Mouse (Mus musculus) stomach, embryonic 14.5 days (tissue): Measurements from ENCODE around the gene Epha6. TPM values are rescaled to one million over a fixed set of nuclear protein-coding genes. Genes with fewer than 3 reads are reported as not detected.
A peak's percentile ranks its signal among the peaks of the same experiment; 100 is the strongest.

Experiments
- ATAC-seq: fragments of 200-750 bp; cut with Nextera tagmentation; 2 replicates; pipeline ENCODE4 v1.8.0; 2017; ENCODE audit warnings: low read depth, moderate TSS enrichment; ENCODE audit not compliant: insufficient number of reproducible peaks, insufficient read depth, low FRiP score
- H3K27ac ChIP-seq: fragments of 300-500 bp; sonication (generic); 2 replicates; pipeline ENCODE4 v1.5.1; 2014; ENCODE audit warnings: mild to moderate bottlenecking, low read length, moderate library complexity, mixed read lengths
- H3K27me3 ChIP-seq: fragments of 300-500 bp; sonication (generic); 2 replicates; pipeline ENCODE4 v1.6.1; 2014; ENCODE audit warnings: low read length, control low read depth, mixed read lengths; ENCODE audit not compliant: control insufficient read depth, insufficient read depth
- H3K36me3 ChIP-seq: fragments of 300-500 bp; sonication (generic); 2 replicates; pipeline ENCODE4 v1.6.1; 2014; ENCODE audit warnings: mild to moderate bottlenecking, control low read depth, low read length, moderate library complexity, mixed read lengths; ENCODE audit not compliant: control insufficient read depth, insufficient read depth
- H3K4me1 ChIP-seq: fragments of 300-500 bp; sonication (generic); 2 replicates; pipeline ENCODE4 v1.6.1; 2014; ENCODE audit warnings: low read length, control low read depth, mixed read lengths; ENCODE audit not compliant: control insufficient read depth, insufficient read depth
- H3K4me2 ChIP-seq: fragments of 300-500 bp; sonication (generic); replicated peaks from 2 replicates; pipeline ENCODE4 v1.6.1; 2014; ENCODE audit warnings: low read depth, low read length, control low read depth
- H3K4me3 ChIP-seq: fragments of 300-500 bp; sonication (generic); 2 replicates; pipeline ENCODE4 v1.5.1; 2014; ENCODE audit warnings: low read depth, low read length, control low read depth
- H3K9ac ChIP-seq: fragments of 300-500 bp; sonication (generic); replicated peaks from 2 replicates; pipeline ENCODE4 v1.6.1; 2014; ENCODE audit warnings: low read depth, mild to moderate bottlenecking, control low read depth, low read length, moderate library complexity, mixed read lengths
- H3K9me3 ChIP-seq: fragments of 300-500 bp; sonication (generic); 2 replicates; pipeline ENCODE4 v1.6.1; 2016; ENCODE audit warnings: low read depth, low read length, control low read depth; ENCODE audit not compliant: control insufficient read depth
- WGBS: fragments of 180-500 bp; shearing (Covaris S2); extraction: QIAGEN DNeasy Blood & Tissue Kit; methylation state at CpG from one replicate; pipeline ENCODE4 v1.1.7; 2014; 5-methylcytosine and 5-hydroxymethylcytosine counted together
- polyA plus RNA-seq: library from polyadenylated mRNA; unstranded; fragments of >200 nt; fragmentation: Nextera tagmentation; extraction: Ambion mirVana; gene quantifications from 2 replicates; pipeline ENCODE4 v1.2.1, GENCODE M21; 2014

Gene Epha6
- 0.49 and 0.59 TPM in 2 replicates for polyA plus RNA-seq

- ATAC-seq = peak; percentile 75; the same call in 1 of the 2 replicates
- Histone ChIP-seq H3K4me1 (no peaks in the 10 kb centered on the region), H3K4me2 (peak within 1 kb of the TSS; percentile 74), H3K4me3 (peak within 1 kb of the TSS; percentile 38), H3K27ac (no peak within 1 kb of the TSS), H3K36me3 (no peaks in the 10 kb centered on the region), H3K27me3 (peaks cover 7% of the 10 kb centered on the region; the same call in 1 of the 2 replicates), H3K9me3 (no peaks in the 10 kb centered on the region), H3K9ac (no peak within 1 kb of the TSS)
- 1% methylated on average over 44 of the region's 45 CpGs for WGBS
Measured at GRCm38 (mm10) chr16:60605061-60605831, at the start of gene Epha6. TSS of gene Epha6 (minus strand) at chr16:60605531.

- H3K9ac ChIP-seq = no peak overlapping the region
- H3K27ac ChIP-seq = no peak overlapping the region
- H3K36me3 ChIP-seq = no peaks in the 10 kb centered on the region
- no peak overlapping the region for H3K4me2 ChIP-seq
- H3K4me3 ChIP-seq = no peak overlapping the region
- H3K27me3 ChIP-seq = no peaks in the 10 kb centered on the region
- H3K9me3 ChIP-seq = no peaks in the 10 kb centered on the region
- no peak for ATAC-seq
- no peaks in the 10 kb centered on the region for H3K4me1 ChIP-seq
Measured at GRCm38 (mm10) chr16:60651716-60652115, 46.4 kb upstream of the Epha6 start.

GRCm38 (mm10) chr16:60628091-60628490 is 22.8 kb upstream of the Epha6 start:
- no peak overlapping the region for H3K4me2 ChIP-seq
- no peaks in the 10 kb centered on the region for H3K27me3 ChIP-seq
- no peaks in the 10 kb centered on the region for H3K36me3 ChIP-seq
- H3K27ac ChIP-seq = no peak overlapping the region
- no peaks in the 10 kb centered on the region for H3K9me3 ChIP-seq
- no peaks in the 10 kb centered on the region for H3K4me1 ChIP-seq
- no peak for ATAC-seq
- H3K4me3 ChIP-seq = no peak overlapping the region
- H3K9ac ChIP-seq = no peak overlapping the region

- H3K27me3 ChIP-seq = peaks cover 7% of the 10 kb centered on the region; the same call in 1 of the 2 replicates
- no peaks in the 10 kb centered on the region for H3K9me3 ChIP-seq
- ATAC-seq = peak; percentile 86
- no peak overlapping the region for H3K9ac ChIP-seq
- no peak overlapping the region for H3K27ac ChIP-seq
- no peaks in the 10 kb centered on the region for H3K4me1 ChIP-seq
- under 1% methylated on average over 38 of the region's 38 CpGs for WGBS
- no peaks in the 10 kb centered on the region for H3K36me3 ChIP-seq
- H3K4me3 ChIP-seq = peak overlapping the region; percentile 38
- peak overlapping the region; percentile 74 for H3K4me2 ChIP-seq
Measured at GRCm38 (mm10) chr16:60605832-60606583, 677 bp upstream of the Epha6 start.

GRCm38 (mm10) chr16:60604613-60605012 is 718 bp downstream of the Epha6 start:
- no peak overlapping the region for H3K27ac ChIP-seq
- H3K27me3 ChIP-seq = peaks cover 7% of the 10 kb centered on the region; the same call in 1 of the 2 replicates
- H3K4me1 ChIP-seq = no peaks in the 10 kb centered on the region
- H3K4me3 ChIP-seq = peak overlapping the region; percentile 38
- peak overlapping the region; percentile 74 for H3K4me2 ChIP-seq
- H3K36me3 ChIP-seq = no peaks in the 10 kb centered on the region
- 2% methylated on average over 10 of the region's 10 CpGs for WGBS
- no peak overlapping the region for H3K9ac ChIP-seq
- H3K9me3 ChIP-seq = no peaks in the 10 kb centered on the region
- no peak for ATAC-seq

- no peak for ATAC-seq
- no peaks in the 10 kb centered on the region for H3K36me3 ChIP-seq
- H3K27ac ChIP-seq = no peak overlapping the region
- H3K4me2 ChIP-seq = no peak overlapping the region
- H3K4me1 ChIP-seq = no peaks in the 10 kb centered on the region
- no peak overlapping the region for H3K4me3 ChIP-seq
- WGBS = 75% methylated on average over 3 of the region's 3 CpGs
- no peak overlapping the region for H3K9ac ChIP-seq
- H3K27me3 ChIP-seq = no peaks in the 10 kb centered on the region
- H3K9me3 ChIP-seq = no peaks in the 10 kb centered on the region
Measured at GRCm38 (mm10) chr16:60585322-60585721, 20.0 kb downstream of the Epha6 start.

GRCm38 (mm10) chr16:60584695-60585094 is 20.6 kb downstream of the Epha6 start:
- H3K27ac ChIP-seq = no peak overlapping the region
- H3K4me1 ChIP-seq = no peaks in the 10 kb centered on the region
- H3K9me3 ChIP-seq = no peaks in the 10 kb centered on the region
- no peak for ATAC-seq
- 75% methylated on average over 7 of the region's 7 CpGs for WGBS
- no peaks in the 10 kb centered on the region for H3K27me3 ChIP-seq
- no peak overlapping the region for H3K4me3 ChIP-seq
- H3K4me2 ChIP-seq = no peak overlapping the region
- no peaks in the 10 kb centered on the region for H3K36me3 ChIP-seq
- H3K9ac ChIP-seq = no peak overlapping the region

GRCm38 (mm10) chr16:60570546-60570945 is 34.8 kb downstream of the Epha6 start:
- Histone ChIP-seq H3K4me3 (no peak overlapping the region), H3K27ac (no peak overlapping the region), H3K36me3 (no peaks in the 10 kb centered on the region), H3K4me2 (no peak overlapping the region), H3K4me1 (no peaks in the 10 kb centered on the region), H3K27me3 (no peaks in the 10 kb centered on the region), H3K9ac (no peak overlapping the region), H3K9me3 (no peaks in the 10 kb centered on the region)
- no peak for ATAC-seq
- WGBS = 73% methylated on average over 2 of the region's 2 CpGs
